Comparison of ENCODE assay signal across 14 mouse cellular contexts in the genomic region with DNA sequence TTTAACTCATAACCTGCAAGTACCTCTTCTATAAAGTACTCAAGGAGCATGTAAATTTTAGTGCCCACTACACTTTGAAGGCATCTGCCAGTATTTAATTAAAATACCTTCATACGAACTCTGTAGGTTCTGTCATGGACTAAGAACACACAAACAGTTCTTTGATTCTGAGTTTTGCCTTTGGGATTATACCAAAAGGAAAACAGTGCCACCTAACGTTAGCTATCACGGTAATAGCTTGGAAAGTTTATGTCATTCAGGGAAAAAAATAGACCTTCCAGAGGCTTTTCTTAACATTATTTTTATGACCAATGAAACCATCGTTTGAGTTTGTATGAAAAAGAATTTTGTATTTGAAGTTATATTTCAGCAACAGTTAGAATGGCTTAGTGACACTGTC.
DNase-seq lines count a peak whose midpoint lies in the region; ATAC-seq and TF ChIP-seq lines count a peak whose summit lies in the region.
"Had no signal": no experiment of that assay in that cellular context is flagged by ENCODE, and none has a peak within 500 bp of the region (broad histone marks: within the 10 kb centered on the region; RNA-seq: fewer than 3 reads in every experiment).

No protein-coding gene starts in this region.

- no peak overlapping the region for H3K4me3 ChIP-seq in midbrain, postnatal 0 days (ENCODE audit: low read depth, low read length)
- H3K4me3 ChIP-seq in midbrain, embryonic 11.5 days (ENCODE audit: low read depth, low read length), result no peak overlapping the region
- H3K4me3 ChIP-seq: heart, embryonic 10.5 days; limb, embryonic 13.5 days had no signal

- no peak overlapping the region for H3K4me2 ChIP-seq in midbrain, postnatal 0 days (ENCODE audit: low read depth, low read length, poor library complexity, severe bottlenecking)
- H3K4me2 ChIP-seq in midbrain, embryonic 11.5 days, result no peak overlapping the region
- H3K4me2 ChIP-seq: limb, embryonic 13.5 days had no signal

- no peaks in the 10 kb centered on the region for H3K9me3 ChIP-seq in midbrain, postnatal 0 days (ENCODE audit: low read length)
- H3K9me3 ChIP-seq in midbrain, embryonic 11.5 days (ENCODE audit: control insufficient read depth, low read length), result no peaks in the 10 kb centered on the region
- H3K9me3 ChIP-seq: heart, embryonic 10.5 days; limb, embryonic 13.5 days had no signal

- 36% methylated on average over 4 of the region's 4 CpGs for WGBS in midbrain, postnatal 0 days
- 49% methylated on average over 4 of the region's 4 CpGs for WGBS in midbrain, embryonic 11.5 days

- H3K27me3 ChIP-seq in midbrain, postnatal 0 days (ENCODE audit: insufficient read depth, low read length), result no peaks in the 10 kb centered on the region
- no peaks in the 10 kb centered on the region for H3K27me3 ChIP-seq in midbrain, embryonic 11.5 days (ENCODE audit: control insufficient read depth, insufficient read depth, low read length)
- H3K27me3 ChIP-seq: limb, embryonic 13.5 days had no signal

- no peak for ATAC-seq in midbrain, postnatal 0 days (ENCODE audit: low FRiP score)
- ATAC-seq in midbrain, embryonic 11.5 days (ENCODE audit: low FRiP score), result no peak

- H3K36me3 ChIP-seq in midbrain, postnatal 0 days (ENCODE audit: insufficient read depth, low read length), result no peaks in the 10 kb centered on the region
- H3K36me3 ChIP-seq in midbrain, embryonic 11.5 days (ENCODE audit: control insufficient read depth, insufficient read depth, low read length), result no peaks in the 10 kb centered on the region
- H3K36me3 ChIP-seq: heart, embryonic 10.5 days; limb, embryonic 13.5 days had no signal

- no peak overlapping the region for H3K27ac ChIP-seq in midbrain, postnatal 0 days (ENCODE audit: low read depth, low read length)
- H3K27ac ChIP-seq in midbrain, embryonic 11.5 days (ENCODE audit: low read depth, low read length), result no peak overlapping the region
- H3K27ac ChIP-seq: heart, embryonic 10.5 days; limb, embryonic 13.5 days had no signal

- DNase-seq in cerebellum, postnatal 10 days, result peak; percentile 7 to 34
- DNase-seq in cerebellum, adult 9-11 months, result no peak
- DNase-seq in kidney, adult 9 months, result peak; percentile 6
- DNase-seq in kidney, adult 18-20 months, result no peak
- peak; percentile 41 for DNase-seq in midbrain, postnatal 0 days (ENCODE audit: low spot score)
- DNase-seq in midbrain, embryonic 11.5 days (ENCODE audit: low spot score, missing footprints), result no peak
- DNase-seq in telencephalon, adult 2 months (ENCODE audit: low read depth, low spot score), result peak; percentile 22
- DNase-seq in gastrocnemius, postnatal 25 days, result no peak
- DNase-seq: B cell, adult 2 months; heart, postnatal 4 days; kidney, adult 11 months; lung, adult 18-20 months had no signal

- peak; percentile 59 for TF ChIP-seq CTCF in midbrain, postnatal 0 days (IDR thresholded peaks at IDR 0.05)

- H3K9ac ChIP-seq in midbrain, postnatal 0 days (replicated peaks; ENCODE audit: low read length, poor library complexity, severe bottlenecking), result no peak overlapping the region
- no peak overlapping the region for H3K9ac ChIP-seq in midbrain, embryonic 11.5 days (ENCODE audit: low read length)
- H3K9ac ChIP-seq: limb, embryonic 13.5 days had no signal

- H3K4me1 ChIP-seq in midbrain, postnatal 0 days (ENCODE audit: insufficient read depth, low read length), result no peaks in the 10 kb centered on the region
- no peaks in the 10 kb centered on the region for H3K4me1 ChIP-seq in midbrain, embryonic 11.5 days (ENCODE audit: control insufficient read depth, insufficient read depth, low read length)
- H3K4me1 ChIP-seq: heart, embryonic 10.5 days; limb, embryonic 13.5 days had no signal

Comparison
In these comparisons a context has a peak if more than half of its experiments do, and no peak if none do; other contexts are left out.
1. DNase-seq: peak in cerebellum, postnatal 10 days (2 of 2), kidney, adult 9 months (single experiment), midbrain, postnatal 0 days (single experiment) and telencephalon, adult 2 months (single experiment); none in cerebellum, adult 9-11 months (single experiment), kidney, adult 18-20 months (single experiment), midbrain, embryonic 11.5 days (single experiment) and gastrocnemius, postnatal 25 days (single experiment).